Mouse (Mus musculus) cortical plate, adult 2 months (tissue): ENCODE results near the gene Rasgrf2.

Experiments
- CTCF ChIP-seq: fragments of 200-500 bp; IDR thresholded peaks from 2 replicates; pipeline ENCODE4 v1.5.1; 2011; ENCODE audit warnings: mild to moderate bottlenecking, control low read depth, low read length; ENCODE audit not compliant: insufficient read depth; ENCODE audit errors: extremely low read depth
- POLR2A ChIP-seq: fragments of 200-500 bp; IDR thresholded peaks from 2 replicates; pipeline ENCODE4 v1.6.1; 2011; ENCODE audit warnings: mild to moderate bottlenecking, low read length, control low read depth; ENCODE audit not compliant: insufficient read depth; ENCODE audit errors: extremely low read depth

- TF ChIP-seq POLR2A (no peak), CTCF (no peak)
Observed at GRCm38 (mm10) chr13:92041584-92042563, 89.6 kb downstream of the Rasgrf2 start.
